ENCODE assay signal across 8 mouse cellular contexts in the genomic region with DNA sequence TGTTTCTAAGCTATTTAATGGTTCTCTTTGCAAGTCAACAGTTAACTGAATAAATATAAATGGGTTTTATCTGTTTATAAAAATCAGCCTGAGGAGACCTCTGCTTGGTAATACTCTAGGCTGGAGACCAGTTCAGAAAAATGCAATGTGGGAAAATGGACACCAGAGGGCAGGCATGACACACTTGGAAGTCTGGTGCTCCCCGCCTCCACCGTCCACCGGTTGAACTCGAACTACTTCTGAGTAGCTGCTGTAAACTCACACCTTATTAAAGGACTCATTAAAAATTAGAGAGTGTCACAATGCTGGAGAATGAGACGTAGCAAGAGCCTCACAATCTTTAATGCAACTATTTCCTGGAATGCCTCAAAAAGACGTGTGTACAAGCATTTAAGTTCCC. TPM values are rescaled to one million over a fixed set of nuclear protein-coding genes. Genes with fewer than 3 reads are reported as not detected.
DNase-seq lines count a peak whose midpoint lies in the region; ATAC-seq and TF ChIP-seq lines count a peak whose summit lies in the region.

No protein-coding gene starts in this region.

- no peak overlapping the region for H3K27ac ChIP-seq in thymus, adult 2 months (ENCODE audit: control insufficient read depth, insufficient read depth, low read length)
- no peak overlapping the region for H3K27ac ChIP-seq in kidney, adult 2 months (ENCODE audit: insufficient read depth, low read depth, low read length)
- no peak overlapping the region for H3K27ac ChIP-seq in limb, embryonic 10.5 days
- no peak overlapping the region for H3K27ac ChIP-seq in midbrain, embryonic 16.5 days (ENCODE audit: low read length)

- WGBS in thymus, adult 2 months: 14% methylated on average over 6 of the region's 6 CpGs
- WGBS in kidney, adult 2 months: 9% methylated on average over 6 of the region's 6 CpGs
- WGBS in limb, embryonic 10.5 days: 13% methylated on average over 6 of the region's 6 CpGs
- WGBS in midbrain, embryonic 16.5 days: 9% methylated on average over 6 of the region's 6 CpGs

- no peak for TF ChIP-seq POLR2A in thymus, adult 2 months (IDR thresholded peaks at IDR 0.05; ENCODE audit: control insufficient read depth, extremely low read depth, insufficient read depth, low read length, poor library complexity)
- TF ChIP-seq POLR2A in kidney, adult 2 months (IDR thresholded peaks at IDR 0.05; ENCODE audit: low read depth, low read length): no peak

- no peaks in the 10 kb centered on the region for H3K9me3 ChIP-seq in limb, embryonic 10.5 days (replicated peaks)
- no peaks in the 10 kb centered on the region for H3K9me3 ChIP-seq in midbrain, embryonic 16.5 days (replicated peaks; ENCODE audit: control insufficient read depth, low read length, poor library complexity, severe bottlenecking)

- no peak for TF ChIP-seq CTCF in thymus, adult 2 months (IDR thresholded peaks at IDR 0.05; ENCODE audit: borderline replicate concordance, control insufficient read depth, extremely low read depth, insufficient read depth, low read length, poor library complexity)
- TF ChIP-seq CTCF in kidney, adult 2 months (conservative IDR thresholded peaks at IDR 0.05; ENCODE audit: insufficient read depth, insufficient read length, low read depth, low read length): peak; percentile 83

- H3K4me2 ChIP-seq in midbrain, embryonic 16.5 days (ENCODE audit: low read length): no peak overlapping the region

- peak; percentile 99 for ATAC-seq in common myeloid progenitor, adult 5-6 weeks (replicated peaks; ENCODE audit: low read depth, poor library complexity, severe bottlenecking)
- 0 out of 2 replicates have a peak, but pooled peaks have one; percentile 80 for ATAC-seq in midbrain, embryonic 16.5 days

- H3K4me1 ChIP-seq in thymus, adult 2 months (replicated peaks; ENCODE audit: control insufficient read depth, insufficient read depth, low read length): no peaks in the 10 kb centered on the region
- no peaks in the 10 kb centered on the region for H3K4me1 ChIP-seq in kidney, adult 2 months (ENCODE audit: control insufficient read depth, insufficient read depth, low read length)
- H3K4me1 ChIP-seq in limb, embryonic 10.5 days: no peaks in the 10 kb centered on the region
- H3K4me1 ChIP-seq in midbrain, embryonic 16.5 days (ENCODE audit: control insufficient read depth, insufficient read depth, low read length): no peaks in the 10 kb centered on the region

- no peak overlapping the region for H3K4me3 ChIP-seq in thymus, adult 2 months (ENCODE audit: control insufficient read depth, insufficient read depth, low read length)
- H3K4me3 ChIP-seq in kidney, adult 2 months (ENCODE audit: insufficient read depth, low read depth, low read length): no peak overlapping the region
- H3K4me3 ChIP-seq in limb, embryonic 10.5 days: no peak overlapping the region
- H3K4me3 ChIP-seq in midbrain, embryonic 16.5 days (ENCODE audit: low read depth, low read length): no peak overlapping the region

- no peak overlapping the region for H3K9ac ChIP-seq in midbrain, embryonic 16.5 days (ENCODE audit: low read depth, low read length)

- no peaks in the 10 kb centered on the region for H3K36me3 ChIP-seq in thymus, adult 2 months (ENCODE audit: control insufficient read depth, insufficient read depth, low read length)
- H3K36me3 ChIP-seq in kidney, adult 2 months (ENCODE audit: control insufficient read depth, insufficient read depth, low read length): no peaks in the 10 kb centered on the region
- no peaks in the 10 kb centered on the region for H3K36me3 ChIP-seq in limb, embryonic 10.5 days
- H3K36me3 ChIP-seq in midbrain, embryonic 16.5 days (ENCODE audit: control insufficient read depth, insufficient read depth, low read length): no peaks in the 10 kb centered on the region

- peak; percentile 65 for DNase-seq in thymus, adult 2 months
- no peak for DNase-seq in thymus, adult 18-20 months
- peak; percentile 22 to 39 for DNase-seq in gastrocnemius, postnatal 36 days
- peak; percentile 76 for DNase-seq in kidney, adult 2 months
- peak; percentile 72 for DNase-seq in limb, embryonic 10.5 days (ENCODE audit: low spot score)
- peak; percentile 20 to 64 for DNase-seq in spleen, postnatal 10 days (ENCODE audit: low spot score in 2 of 2)

- intact Hi-C loops in gastrocnemius, postnatal 36 days (cut with DNase I): loop anchor here (5.0 kb wide), 1 partner anchor 648 kb away; no protein-coding TSS in a partner anchor

- no peaks in the 10 kb centered on the region for H3K27me3 ChIP-seq in thymus, adult 2 months (ENCODE audit: control insufficient read depth, insufficient read depth, low read length)
- H3K27me3 ChIP-seq in kidney, adult 2 months (replicated peaks; ENCODE audit: control insufficient read depth, insufficient read depth, low read length): no peaks in the 10 kb centered on the region
- no peaks in the 10 kb centered on the region for H3K27me3 ChIP-seq in limb, embryonic 10.5 days (ENCODE audit: low read depth, poor library complexity, severe bottlenecking)
- no peaks in the 10 kb centered on the region for H3K27me3 ChIP-seq in midbrain, embryonic 16.5 days (ENCODE audit: control insufficient read depth, insufficient read depth, low read depth, low read length)

RNA-seq across cellular contexts. Expression of gene Cmss1, which starts 27.5 kb away (rescaled TPM):
- 6.2 and 8.4 TPM in 2 replicates for polyA plus RNA-seq in thymus, adult 2 months (2012; rRNA removed)
- 80.5 and 120 TPM in 2 replicates for total RNA-seq in common myeloid progenitor, adult 5-6 weeks (2017)
- 10 to 100 TPM; 32.6 to 36.6 TPM for total RNA-seq in gastrocnemius, postnatal 36 days (2021)
- 4.4 and 7.2 TPM in 2 replicates for polyA plus RNA-seq in kidney, adult 2 months (2012; rRNA removed)
- polyA plus RNA-seq in limb, embryonic 10.5 days (2016; fragmentation: Nextera tagmentation; extraction: Ambion mirVana): 53.7 and 67.5 TPM in 2 replicates
- 36.2 and 37.4 TPM in 2 replicates for polyA plus RNA-seq in midbrain, embryonic 16.5 days (2015; fragmentation: Nextera tagmentation; extraction: Ambion mirVana)

Comparison
In these comparisons a context has a peak if more than half of its experiments do, and no peak if none do; other contexts are left out.
1. DNase-seq: peak in thymus, adult 2 months (single experiment), gastrocnemius, postnatal 36 days (2 of 2), kidney, adult 2 months (single experiment), limb, embryonic 10.5 days (single experiment) and spleen, postnatal 10 days (2 of 2); none in thymus, adult 18-20 months (0 of 2).